Mouse (Mus musculus): Measurements from ENCODE around the gene Rin2. TPM values are rescaled to one million over a fixed set of nuclear protein-coding genes. Genes with fewer than 3 reads are reported as not detected.

Gene Rin2
- 26.7 and 27.1 TPM in 2 replicates for polyA plus RNA-seq (2014; fragmentation: Nextera tagmentation; extraction: Ambion mirVana)

GRCm38 (mm10) chr2:145675142-145675755 lies at the start of gene Rin2:
Rin2 (plus strand) TSS chr2:145675215.
- DNase-seq (peak; percentile 91), ATAC-seq (ENCODE audit: insufficient read depth) (peak; percentile 86)
- Histone ChIP-seq H3K27ac (ENCODE audit: low read depth) (peak within 1 kb of the TSS; percentile 88), H3K27me3 (ENCODE audit: insufficient read depth, low read length) (no peaks in the 10 kb centered on the region), H3K9me3 (ENCODE audit: low read depth, low read length) (no peaks in the 10 kb centered on the region), H3K4me1 (ENCODE audit: insufficient read depth) (peaks cover 14% of the 10 kb centered on the region; the same call in 1 of the 2 replicates), H3K4me2 (peak within 1 kb of the TSS; percentile 90), H3K4me3 (ENCODE audit: low read depth, low read length) (peak within 1 kb of the TSS; percentile 63), H3K36me3 (ENCODE audit: insufficient read depth) (no peaks in the 10 kb centered on the region), H3K9ac (peak within 1 kb of the TSS; percentile 75)
- no peak for TF ChIP-seq CTCF (IDR thresholded peaks at IDR 0.05; ENCODE audit: low read depth)
- under 1% methylated on average over 33 of the region's 33 CpGs for WGBS

GRCm38 (mm10) chr2:145631123-145631798 lies 43.8 kb upstream of the Rin2 start:
- DNase-seq: no peak
- Histone ChIP-seq H3K9ac (no peak overlapping the region), H3K27me3 (ENCODE audit: insufficient read depth, low read length) (no peaks in the 10 kb centered on the region), H3K36me3 (ENCODE audit: insufficient read depth) (no peaks in the 10 kb centered on the region), H3K9me3 (ENCODE audit: low read depth, low read length) (no peaks in the 10 kb centered on the region), H3K4me3 (ENCODE audit: low read depth, low read length) (no peak overlapping the region), H3K4me2 (no peak overlapping the region), H3K4me1 (ENCODE audit: insufficient read depth) (no peaks in the 10 kb centered on the region), H3K27ac (ENCODE audit: low read depth) (no peak overlapping the region)
- TF ChIP-seq CTCF (IDR thresholded peaks at IDR 0.05; ENCODE audit: low read depth): no peak
- ATAC-seq (ENCODE audit: insufficient read depth): peak; percentile 10; the same call in 1 of the 2 replicates
- WGBS: 70% methylated on average over 6 of the region's 6 CpGs

GRCm38 (mm10) chr2:145631799-145632174 lies 43.2 kb upstream of the Rin2 start:
- H3K36me3 ChIP-seq (ENCODE audit: insufficient read depth): no peaks in the 10 kb centered on the region
- peak; percentile 93 for ATAC-seq (ENCODE audit: insufficient read depth)
- DNase-seq: peak; percentile 88
- H3K4me1 ChIP-seq (ENCODE audit: insufficient read depth): no peaks in the 10 kb centered on the region
- no peak overlapping the region for H3K4me2 ChIP-seq
- 18% methylated on average over 4 of the region's 4 CpGs for WGBS
- no peak for TF ChIP-seq CTCF (IDR thresholded peaks at IDR 0.05; ENCODE audit: low read depth)
- H3K27me3 ChIP-seq (ENCODE audit: insufficient read depth, low read length): no peaks in the 10 kb centered on the region
- H3K27ac ChIP-seq (ENCODE audit: low read depth): no peak overlapping the region
- H3K9ac ChIP-seq: no peak overlapping the region
- no peaks in the 10 kb centered on the region for H3K9me3 ChIP-seq (ENCODE audit: low read depth, low read length)
- no peak overlapping the region for H3K4me3 ChIP-seq (ENCODE audit: low read depth, low read length)

GRCm38 (mm10) chr2:145633811-145634210 lies 41.2 kb upstream of the Rin2 start:
- no peak for TF ChIP-seq CTCF (IDR thresholded peaks at IDR 0.05; ENCODE audit: low read depth)
- Histone ChIP-seq H3K27me3 (ENCODE audit: insufficient read depth, low read length) (no peaks in the 10 kb centered on the region), H3K9ac (no peak overlapping the region), H3K4me2 (no peak overlapping the region), H3K4me1 (ENCODE audit: insufficient read depth) (no peaks in the 10 kb centered on the region), H3K36me3 (ENCODE audit: insufficient read depth) (no peaks in the 10 kb centered on the region), H3K9me3 (ENCODE audit: low read depth, low read length) (no peaks in the 10 kb centered on the region), H3K4me3 (ENCODE audit: low read depth, low read length) (no peak overlapping the region), H3K27ac (ENCODE audit: low read depth) (no peak overlapping the region)
- WGBS: 64% methylated on average over 5 of the region's 5 CpGs
- DNase-seq (peak; percentile 9), ATAC-seq (ENCODE audit: insufficient read depth) (no peak)

GRCm38 (mm10) chr2:145640255-145640984 lies 34.6 kb upstream of the Rin2 start:
- no peak for TF ChIP-seq CTCF (IDR thresholded peaks at IDR 0.05; ENCODE audit: low read depth)
- no peak overlapping the region for H3K27ac ChIP-seq (ENCODE audit: low read depth)
- 67% methylated on average over 21 of the region's 21 CpGs for WGBS
- H3K4me2 ChIP-seq: no peak overlapping the region
- DNase-seq (no peak), ATAC-seq (ENCODE audit: insufficient read depth) (no peak)
- H3K4me1 ChIP-seq (ENCODE audit: insufficient read depth): no peaks in the 10 kb centered on the region
- H3K9ac ChIP-seq: no peak overlapping the region
- no peaks in the 10 kb centered on the region for H3K27me3 ChIP-seq (ENCODE audit: insufficient read depth, low read length)
- no peaks in the 10 kb centered on the region for H3K9me3 ChIP-seq (ENCODE audit: low read depth, low read length)
- H3K36me3 ChIP-seq (ENCODE audit: insufficient read depth): no peaks in the 10 kb centered on the region
- no peak overlapping the region for H3K4me3 ChIP-seq (ENCODE audit: low read depth, low read length)

- H3K27me3 ChIP-seq (ENCODE audit: insufficient read depth, low read length): no peaks in the 10 kb centered on the region
- H3K36me3 ChIP-seq (ENCODE audit: insufficient read depth): no peaks in the 10 kb centered on the region
- H3K4me2 ChIP-seq: no peak overlapping the region
- no peaks in the 10 kb centered on the region for H3K9me3 ChIP-seq (ENCODE audit: low read depth, low read length)
- ATAC-seq (ENCODE audit: insufficient read depth) (peak; percentile 98), DNase-seq (peak; percentile 80)
- no peak overlapping the region for H3K9ac ChIP-seq
- H3K4me1 ChIP-seq (ENCODE audit: insufficient read depth): no peaks in the 10 kb centered on the region
- H3K27ac ChIP-seq (ENCODE audit: low read depth): no peak overlapping the region; the same call in 1 of the 2 replicates
- H3K4me3 ChIP-seq (ENCODE audit: low read depth, low read length): no peak overlapping the region
- TF ChIP-seq CTCF (IDR thresholded peaks at IDR 0.05; ENCODE audit: low read depth): peak; percentile 64
- 21% methylated on average over 12 of the region's 12 CpGs for WGBS
These were observed 19.5 kb upstream of the Rin2 start for GRCm38 (mm10) chr2:145655373-145655960.
